ENCODE assay signal across 8 mouse cellular contexts in the genomic region with DNA sequence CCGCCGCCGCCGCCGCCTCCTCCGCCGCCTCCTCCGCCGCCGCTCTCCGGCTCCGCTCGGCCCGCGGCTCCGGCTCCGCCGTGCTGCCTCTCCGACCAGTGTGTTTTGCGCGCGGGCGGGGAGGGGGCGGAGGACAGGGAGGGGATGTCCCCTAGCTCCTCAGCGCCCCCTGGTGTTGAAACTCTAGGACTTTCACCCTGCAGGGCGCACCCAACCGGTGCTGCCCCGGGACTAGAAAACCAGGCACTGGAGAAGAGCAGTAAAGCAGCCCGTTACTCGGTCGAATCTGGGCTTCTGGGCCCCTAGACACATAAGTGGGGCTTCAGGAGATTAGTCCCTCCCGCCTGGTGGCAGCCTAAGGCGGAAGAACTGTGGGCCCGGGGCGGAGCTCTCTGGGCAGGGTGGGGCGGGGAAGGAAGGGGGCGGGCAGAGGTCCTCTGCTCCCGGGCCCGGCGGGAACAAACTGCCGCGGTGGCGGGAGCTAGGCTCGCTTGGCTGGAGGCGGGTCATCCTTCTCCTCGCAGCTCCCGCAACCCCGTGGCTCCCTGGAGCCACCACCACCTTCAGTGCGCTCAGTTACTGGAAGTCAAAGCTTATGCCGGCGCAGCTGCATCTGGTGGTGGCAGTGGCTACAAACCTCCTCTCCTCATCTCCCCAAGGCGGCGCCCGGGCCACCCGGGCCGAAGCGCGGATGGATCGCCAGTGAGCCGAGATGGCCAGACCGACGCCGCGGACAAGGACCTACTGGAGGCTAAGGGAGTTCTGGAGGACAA. TPM values are rescaled to one million over a fixed set of nuclear protein-coding genes. Genes with fewer than 3 reads are reported as not detected.
A peak's percentile ranks its signal among the peaks of the same experiment; 100 is the strongest.
DNase-seq lines count a peak whose midpoint lies in the region; ATAC-seq and TF ChIP-seq lines count a peak whose summit lies in the region.

Gene Foxd2, minus strand, starts transcription at position 45 of the 773 bp plus-strand sequence.

- intact Hi-C loops in gastrocnemius, postnatal 36 days (cut with DNase I), result no loop called here

- H3K9me3 ChIP-seq in intestine, embryonic 15.5 days, result no peaks in the 10 kb centered on the region

- peak; percentile 93 for ATAC-seq in intestine, embryonic 15.5 days

- peak within 1 kb of the TSS; percentile 44; the same call in 1 of the 2 replicates for H3K27ac ChIP-seq in intestine, embryonic 15.5 days
- no peak within 1 kb of the TSS; the same call in 1 of the 2 replicates for H3K27ac ChIP-seq in liver, adult 2 months (replicated peaks; ENCODE audit: insufficient read depth, low read depth, low read length)

- no peaks in the 10 kb centered on the region for H3K79me2 ChIP-seq in liver, adult 2 months (ENCODE audit: control insufficient read depth, insufficient read depth, low read length)

- TF ChIP-seq POLR2A in liver, adult 2 months (IDR thresholded peaks at IDR 0.05; ENCODE audit: extremely low read depth, insufficient read depth, low read length), result no peak

- H3K36me3 ChIP-seq in intestine, embryonic 15.5 days, result no peaks in the 10 kb centered on the region
- no peaks in the 10 kb centered on the region for H3K36me3 ChIP-seq in liver, adult 2 months (ENCODE audit: control insufficient read depth, insufficient read depth, low read length)
- H3K36me3 ChIP-seq in splenic B cell, adult 2 months (ENCODE audit: control insufficient read depth, insufficient read depth, low read length, poor library complexity, severe bottlenecking), result no peaks in the 10 kb centered on the region

- WGBS in intestine, embryonic 15.5 days, result under 1% methylated on average over 48 of the region's 64 CpGs
- under 1% methylated on average over 64 of the region's 64 CpGs for WGBS in liver, adult 2 months

- TF ChIP-seq CTCF in liver, adult 2 months (IDR thresholded peaks at IDR 0.05; ENCODE audit: low read depth, low read length), result peak; percentile 84

- peak within 1 kb of the TSS; percentile 56 for H3K4me3 ChIP-seq in intestine, embryonic 15.5 days (replicated peaks)
- peak within 1 kb of the TSS; percentile 64 for H3K4me3 ChIP-seq in liver, adult 2 months (ENCODE audit: insufficient read depth, low read depth, low read length)

- H3K4me2 ChIP-seq in intestine, embryonic 15.5 days (replicated peaks), result peak within 1 kb of the TSS; percentile 96

- peak; percentile 41 for DNase-seq in right cerebral cortex, adult 18-20 months
- DNase-seq in right cerebral cortex, postnatal 36 days (ENCODE audit: low spot score in 2 of 2), result no peak
- peak; percentile 92 for DNase-seq in embryo, embryonic 10 days (ENCODE audit: low spot score)
- DNase-seq in gastrocnemius, postnatal 36 days, result peak; percentile 84 to 89
- DNase-seq in liver, adult 2 months (ENCODE audit: extremely low read depth, low read depth, low spot score), result peak; percentile 64
- DNase-seq in monocyte, adult 2 months (ENCODE audit: low read depth in 1 of 2, low spot score in 2 of 2), result peak; percentile 63 to 86
- peak; percentile 95 for DNase-seq in splenic B cell, adult 2 months (ENCODE audit: low read depth, low spot score)

- H3K9ac ChIP-seq in intestine, embryonic 15.5 days, result peak within 1 kb of the TSS; percentile 44
- H3K9ac ChIP-seq in liver, adult 2 months (ENCODE audit: low read depth, low read length), result peak within 1 kb of the TSS; percentile 60

- H3K27me3 ChIP-seq in intestine, embryonic 15.5 days (replicated peaks), result peaks cover 95% of the 10 kb centered on the region
- H3K27me3 ChIP-seq in liver, adult 2 months (ENCODE audit: control insufficient read depth, insufficient read depth, low read length), result peaks cover 23% of the 10 kb centered on the region
- peaks cover 3% of the 10 kb centered on the region; the same call in 1 of the 2 replicates for H3K27me3 ChIP-seq in splenic B cell, adult 2 months (ENCODE audit: control insufficient read depth, insufficient read depth, low read length, poor library complexity, severe bottlenecking)

- peaks cover 29% of the 10 kb centered on the region for H3K4me1 ChIP-seq in intestine, embryonic 15.5 days (replicated peaks)
- H3K4me1 ChIP-seq in liver, adult 2 months (ENCODE audit: control insufficient read depth, insufficient read depth, low read length), result no peaks in the 10 kb centered on the region

RNA-seq across cellular contexts. Expression of gene Foxd2, which starts in this region (rescaled TPM):
- under 1 TPM; 0.23 to 0.47 TPM for total RNA-seq in gastrocnemius, postnatal 36 days (2021)
- 0.64 and 0.88 TPM in 2 replicates for polyA plus RNA-seq in intestine, embryonic 15.5 days (2015; fragmentation: Nextera tagmentation; extraction: Ambion mirVana)
- total RNA-seq in liver, adult 2 months (2014; rRNA removed), result 0.07 and 0.09 TPM in 2 replicates
- polyA plus RNA-seq in liver, adult 2 months (2012; rRNA removed), result 0.02 TPM in 1 of 2 replicates, not detected in the other

Comparison
In these comparisons a context has a peak if more than half of its experiments do, and no peak if none do; other contexts are left out.
1. DNase-seq: peak in right cerebral cortex, adult 18-20 months (single experiment), embryo, embryonic 10 days (single experiment), monocyte, adult 2 months (2 of 2) and splenic B cell, adult 2 months (single experiment); none in right cerebral cortex, postnatal 36 days (0 of 2).
2. Peak in DNase-seq in gastrocnemius, postnatal 36 days; RNA of the gene not detected or under 1 TPM.
3. Peak in ATAC-seq, H3K4me3 ChIP-seq, H3K27ac ChIP-seq, H3K9ac ChIP-seq and H3K4me2 ChIP-seq in intestine, embryonic 15.5 days; RNA of the gene not detected or under 1 TPM.
4. Peak in DNase-seq, H3K4me3 ChIP-seq and H3K9ac ChIP-seq in liver, adult 2 months; RNA of the gene not detected or under 1 TPM.